Comparison of ENCODE assay signal across 8 mouse cellular contexts in genomic region chr7:46918678-46919371, GRCm38 (mm10). TPM values are rescaled to one million over a fixed set of nuclear protein-coding genes. Genes with fewer than 3 reads are reported as not detected.
DNase-seq lines count a peak whose midpoint lies in the region; ATAC-seq and TF ChIP-seq lines count a peak whose summit lies in the region.

No protein-coding gene starts in this region.

- peak overlapping the region; percentile 21 for H3ac ChIP-seq in C2C12 (ENCODE audit: control insufficient read depth, insufficient read length, low read depth)

- H3K79me2 ChIP-seq in C2C12 (ENCODE audit: control insufficient read depth, insufficient read depth): peaks cover 59% of the 10 kb centered on the region

- no peaks in the 10 kb centered on the region for H3K9me3 ChIP-seq in embryonic facial prominence, embryonic 14.5 days (ENCODE audit: control insufficient read depth, low read length)
- H3K9me3 ChIP-seq in limb, embryonic 11.5 days (ENCODE audit: control insufficient read depth, low read length): no peaks in the 10 kb centered on the region
- H3K9me3 ChIP-seq in neural tube, embryonic 15.5 days (replicated peaks): no peaks in the 10 kb centered on the region

- H3K27me3 ChIP-seq in C2C12 (ENCODE audit: control insufficient read depth, insufficient read depth, insufficient read length): no peaks in the 10 kb centered on the region
- no peaks in the 10 kb centered on the region for H3K27me3 ChIP-seq in embryonic facial prominence, embryonic 14.5 days (replicated peaks; ENCODE audit: control insufficient read depth, insufficient read depth, low read length)
- no peaks in the 10 kb centered on the region for H3K27me3 ChIP-seq in limb, embryonic 11.5 days (ENCODE audit: control insufficient read depth, insufficient read depth, low read length)
- no peaks in the 10 kb centered on the region for H3K27me3 ChIP-seq in neural tube, embryonic 15.5 days (replicated peaks)

- no peak for ATAC-seq in embryonic facial prominence, embryonic 14.5 days (ENCODE audit: low read depth)
- no peak for ATAC-seq in limb, embryonic 11.5 days (ENCODE audit: insufficient number of reproducible peaks, low FRiP score, low TSS enrichment, low read depth)
- ATAC-seq in neural tube, embryonic 15.5 days (ENCODE audit: low FRiP score): no peak

- peaks cover 52% of the 10 kb centered on the region for H3K79me3 ChIP-seq in C2C12 (ENCODE audit: low read depth)

- peak overlapping the region; percentile 77 for H3K4me3 ChIP-seq in gastrocnemius, adult 2 months
- H3K4me3 ChIP-seq in C2C12 (ENCODE audit: insufficient read depth, poor library complexity, severe bottlenecking): peak overlapping the region; percentile 78
- H3K4me3 ChIP-seq in embryonic facial prominence, embryonic 14.5 days (ENCODE audit: low read depth, low read length): peak overlapping the region; percentile 94
- peak overlapping the region; percentile 89 for H3K4me3 ChIP-seq in limb, embryonic 11.5 days (ENCODE audit: low read depth, low read length)
- peak overlapping the region; percentile 96 for H3K4me3 ChIP-seq in neural tube, embryonic 15.5 days (replicated peaks)

- H3K36me3 ChIP-seq in C2C12 (ENCODE audit: control insufficient read depth, insufficient read depth): peaks cover 15% of the 10 kb centered on the region
- H3K36me3 ChIP-seq in embryonic facial prominence, embryonic 14.5 days (ENCODE audit: control insufficient read depth, insufficient read depth, low read length): peaks cover 15% of the 10 kb centered on the region
- H3K36me3 ChIP-seq in limb, embryonic 11.5 days (ENCODE audit: control insufficient read depth, insufficient read depth, low read length): peaks cover 2% of the 10 kb centered on the region; the same call in 1 of the 2 replicates
- no peaks in the 10 kb centered on the region; the same call in 1 of the 2 replicates for H3K36me3 ChIP-seq in neural tube, embryonic 15.5 days

- WGBS in embryonic facial prominence, embryonic 14.5 days: 15% methylated on average over 13 of the region's 13 CpGs
- WGBS in limb, embryonic 11.5 days: 19% methylated on average over 13 of the region's 13 CpGs
- WGBS in neural tube, embryonic 15.5 days: 19% methylated on average over 13 of the region's 13 CpGs

- peak overlapping the region; percentile 99 for H3K27ac ChIP-seq in gastrocnemius, adult 2 months
- H3K27ac ChIP-seq in embryonic facial prominence, embryonic 14.5 days (replicated peaks; ENCODE audit: low read depth, low read length): peak overlapping the region; percentile 97
- 0 out of 2 replicates have a peak overlapping the region, but pooled peaks have one; percentile 92 for H3K27ac ChIP-seq in limb, embryonic 11.5 days (replicated peaks; ENCODE audit: low read depth, low read length)
- peak overlapping the region; percentile 96; the same call in 1 of the 2 replicates for H3K27ac ChIP-seq in neural tube, embryonic 15.5 days (replicated peaks)

- DNase-seq in gastrocnemius, adult 2 months: no peak
- DNase-seq in gastrocnemius, postnatal 10 days: no peak
- peak; percentile 53 for DNase-seq in embryonic facial prominence, embryonic 14.5 days (ENCODE audit: low spot score)
- DNase-seq in limb, embryonic 11.5 days (ENCODE audit: low spot score): peak; percentile 43
- DNase-seq in thymus, postnatal 0 days (ENCODE audit: low spot score): no peak
- DNase-seq in adrenal gland, postnatal 36 days: no peak

- intact Hi-C loops in gastrocnemius, adult 2 months (cut with DNase I): loop anchor here (5.0 to 10.0 kb wide), 2 partner anchors 67 to 124 kb away; partner anchors contain the start of genes Gtf2h1 and Hps5

- H3K9ac ChIP-seq in embryonic facial prominence, embryonic 14.5 days (ENCODE audit: low read depth, low read length): peak overlapping the region; percentile 98
- peak overlapping the region; percentile 96 for H3K9ac ChIP-seq in limb, embryonic 11.5 days (ENCODE audit: low read length)
- peak overlapping the region; percentile 96 for H3K9ac ChIP-seq in neural tube, embryonic 15.5 days (replicated peaks)

- peak overlapping the region; percentile 85 for H3K4me2 ChIP-seq in embryonic facial prominence, embryonic 14.5 days (ENCODE audit: low read depth, low read length)
- peak overlapping the region; percentile 49 for H3K4me2 ChIP-seq in limb, embryonic 11.5 days (ENCODE audit: low read depth, severe bottlenecking)
- H3K4me2 ChIP-seq in neural tube, embryonic 15.5 days: peak overlapping the region; percentile 75

- TF ChIP-seq CTCF in gastrocnemius, adult 2 months (IDR thresholded peaks at IDR 0.05): no peak
- no peak for TF ChIP-seq CTCF in C2C12 (IDR thresholded peaks at IDR 0.05; ENCODE audit: control insufficient read depth, insufficient read depth, insufficient read length)

- H3K4me1 ChIP-seq in embryonic facial prominence, embryonic 14.5 days (ENCODE audit: control insufficient read depth, insufficient read depth, low read length): peaks cover 15% of the 10 kb centered on the region
- H3K4me1 ChIP-seq in limb, embryonic 11.5 days (ENCODE audit: control insufficient read depth, insufficient read depth, low read length): peaks cover 3% of the 10 kb centered on the region; the same call in 1 of the 2 replicates
- H3K4me1 ChIP-seq in neural tube, embryonic 15.5 days: peaks cover 38% of the 10 kb centered on the region

TF ChIP-seq in C2C12, 6 proteins besides CTCF, POLR2A, EP300 and RAD21:
- TF ChIP-seq MYOG (IDR thresholded peaks at IDR 0.05; ENCODE audit: control insufficient read depth, extremely low read depth, insufficient read length) (no peak), FOSL1 (IDR thresholded peaks at IDR 0.05; ENCODE audit: insufficient read depth, low read length, poor library complexity, severe bottlenecking) (no peak), MYOD1 (IDR thresholded peaks at IDR 0.05; ENCODE audit: control insufficient read depth, insufficient read length, low read depth) (no peak), USF1 (IDR thresholded peaks at IDR 0.05; ENCODE audit: low read depth) (no peak), MAX (IDR thresholded peaks at IDR 0.05) (no peak), CEBPB (IDR thresholded peaks at IDR 0.05; ENCODE audit: low read depth) (no peak)

RNA-seq across cellular contexts. Expression of gene Tsg101, which starts 0.9 kb away (rescaled TPM):
- 10 to 100 TPM; 49.8 to 50.6 TPM for total RNA-seq in gastrocnemius, adult 2 months (2021)
- 10 to 100 TPM; 50.2 to 57.1 TPM for total RNA-seq in gastrocnemius, postnatal 10 days (2021)
- 70.8 TPM for polyA plus RNA-seq in C2C12 (2012; fragmentation: generic; extraction: Trizol)
- polyA plus RNA-seq in embryonic facial prominence, embryonic 14.5 days (2014; fragmentation: Nextera tagmentation; extraction: Ambion mirVana): 174 and 178 TPM in 2 replicates
- polyA plus RNA-seq in limb, embryonic 11.5 days (2014; fragmentation: Nextera tagmentation; extraction: Ambion mirVana): 268 and 272 TPM in 2 replicates
- 292 and 317 TPM in 2 replicates for polyA plus RNA-seq in neural tube, embryonic 15.5 days (2015; fragmentation: Nextera tagmentation; extraction: Ambion mirVana)
- 145 and 152 TPM in 2 replicates for polyA plus RNA-seq in thymus, postnatal 0 days (2015; fragmentation: Nextera tagmentation; extraction: Ambion mirVana)
- 10 to 100 TPM; 68.5 to 80.8 TPM for total RNA-seq in adrenal gland, postnatal 36 days (2021)

RNA-seq across cellular contexts. Expression of gene Uevld, which starts 39.5 kb away (rescaled TPM):
- 10 to 100 TPM; 11.2 to 11.9 TPM for total RNA-seq in gastrocnemius, adult 2 months (2021)
- total RNA-seq in gastrocnemius, postnatal 10 days (2021): 10 to 100 TPM; 11.5 to 14.9 TPM
- 5.0 TPM for polyA plus RNA-seq in C2C12 (2012; fragmentation: generic; extraction: Trizol)
- 9.7 and 11.0 TPM in 2 replicates for polyA plus RNA-seq in embryonic facial prominence, embryonic 14.5 days (2014; fragmentation: Nextera tagmentation; extraction: Ambion mirVana)
- 14.3 and 15.2 TPM in 2 replicates for polyA plus RNA-seq in limb, embryonic 11.5 days (2014; fragmentation: Nextera tagmentation; extraction: Ambion mirVana)
- polyA plus RNA-seq in neural tube, embryonic 15.5 days (2015; fragmentation: Nextera tagmentation; extraction: Ambion mirVana): 4.3 and 5.2 TPM in 2 replicates
- 6.1 and 6.4 TPM in 2 replicates for polyA plus RNA-seq in thymus, postnatal 0 days (2015; fragmentation: Nextera tagmentation; extraction: Ambion mirVana)
- 10 to 100 TPM; 16.8 to 21.9 TPM for total RNA-seq in adrenal gland, postnatal 36 days (2021)

RNA-seq across cellular contexts. Expression of gene Ldhc, which starts 57.8 kb away (rescaled TPM):
- total RNA-seq in gastrocnemius, adult 2 months (2021): not detected
- not detected for total RNA-seq in gastrocnemius, postnatal 10 days (2021)
- polyA plus RNA-seq in C2C12 (2012; fragmentation: generic; extraction: Trizol): not detected
- polyA plus RNA-seq in embryonic facial prominence, embryonic 14.5 days (2014; fragmentation: Nextera tagmentation; extraction: Ambion mirVana): 0.26 TPM in 1 of 2 replicates, not detected in the other
- 0.19 and 0.26 TPM in 2 replicates for polyA plus RNA-seq in limb, embryonic 11.5 days (2014; fragmentation: Nextera tagmentation; extraction: Ambion mirVana)
- polyA plus RNA-seq in neural tube, embryonic 15.5 days (2015; fragmentation: Nextera tagmentation; extraction: Ambion mirVana): 0.13 and 0.28 TPM in 2 replicates
- polyA plus RNA-seq in thymus, postnatal 0 days (2015; fragmentation: Nextera tagmentation; extraction: Ambion mirVana): not detected in 2 replicates
- total RNA-seq in adrenal gland, postnatal 36 days (2021): not detected

Comparison
In these comparisons a context has a peak if more than half of its experiments do, and no peak if none do; other contexts are left out.
1. DNase-seq: peak in embryonic facial prominence, embryonic 14.5 days (single experiment) and limb, embryonic 11.5 days (single experiment); none in gastrocnemius, adult 2 months (single experiment), gastrocnemius, postnatal 10 days (single experiment), thymus, postnatal 0 days (single experiment) and adrenal gland, postnatal 36 days (0 of 2).
2. Peak in every context shown above with its lines, with median percentiles within 50 percentile points of each other: H3K27ac ChIP-seq, H3K4me3 ChIP-seq, H3K4me2 ChIP-seq and H3K9ac ChIP-seq.